Mouse (Mus musculus) liver, postnatal 0 days (tissue): ENCODE measurements around the gene Crygs.

ENCODE experiments used
- CTCF ChIP-seq: sonication (generic); IDR thresholded peaks from 2 replicates; pipeline ENCODE4 v1.5.1; 2016; ENCODE audit warnings: antibody characterized with exemption, low read depth
- EP300 ChIP-seq: IDR thresholded peaks from 2 replicates; pipeline ENCODE4 v1.6.1; 2016; ENCODE audit warnings: antibody characterized with exemption, low read depth, mild to moderate bottlenecking

DNA sequence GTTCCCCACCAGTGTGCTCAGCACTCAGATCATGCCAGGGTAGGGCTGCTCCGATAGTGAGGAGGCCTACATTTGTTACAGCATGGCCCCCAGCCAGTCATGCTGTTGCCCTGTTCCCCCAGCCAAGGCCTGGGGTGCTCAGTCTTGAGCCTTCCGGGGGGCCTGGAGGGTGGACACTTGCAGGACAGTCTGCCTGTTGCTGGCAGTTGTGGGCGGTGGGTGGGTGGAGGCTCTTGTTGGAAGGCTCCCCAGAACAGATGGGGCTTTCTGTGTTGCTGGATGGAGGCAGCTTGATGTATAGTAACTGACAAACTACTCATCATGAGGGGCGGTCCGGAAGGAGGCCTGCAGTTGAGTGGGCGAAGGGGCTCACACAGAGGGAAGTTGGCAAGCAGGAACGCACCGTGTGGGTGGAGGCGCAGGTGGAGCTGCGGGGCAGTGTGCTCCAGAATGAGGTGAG is 21.4 kb downstream of the Crygs start:
- TF ChIP-seq EP300 = no peak
- TF ChIP-seq CTCF = no peak
